Mouse (Mus musculus): ENCODE data around the gene Rad51c.

Gene Rad51c

GRCm38 (mm10) chr11:87367865-87368580 lies 36.7 kb downstream of the Rad51c start:
- DNase-seq (ENCODE audit: extremely low spot score, low spot score), result no peak

DNA sequence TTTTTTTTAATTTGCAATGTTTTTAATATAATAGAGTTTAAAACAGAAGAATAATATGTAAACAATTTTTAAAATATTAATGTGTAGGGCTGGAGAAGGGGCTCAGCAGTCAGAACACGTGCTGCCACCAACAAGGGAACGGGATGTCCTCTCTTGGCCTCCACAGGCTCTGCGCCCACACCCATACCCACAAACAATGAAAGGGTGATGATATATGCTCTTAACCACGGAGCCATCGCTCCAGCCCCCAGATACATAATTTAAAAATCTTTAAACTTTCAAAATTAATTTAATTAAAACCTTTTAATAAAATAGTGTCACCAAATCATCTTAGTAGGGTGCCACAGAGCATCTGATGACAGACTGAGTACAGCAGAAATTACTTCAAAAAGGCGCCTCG lies 37.7 kb downstream of the Rad51c start:
- no peak for DNase-seq (ENCODE audit: extremely low spot score, low spot score)

GRCm38 (mm10) chr11:87365120-87365519 lies 39.6 kb downstream of the Rad51c start:
- no peak for DNase-seq (ENCODE audit: extremely low spot score, low spot score)

DNA sequence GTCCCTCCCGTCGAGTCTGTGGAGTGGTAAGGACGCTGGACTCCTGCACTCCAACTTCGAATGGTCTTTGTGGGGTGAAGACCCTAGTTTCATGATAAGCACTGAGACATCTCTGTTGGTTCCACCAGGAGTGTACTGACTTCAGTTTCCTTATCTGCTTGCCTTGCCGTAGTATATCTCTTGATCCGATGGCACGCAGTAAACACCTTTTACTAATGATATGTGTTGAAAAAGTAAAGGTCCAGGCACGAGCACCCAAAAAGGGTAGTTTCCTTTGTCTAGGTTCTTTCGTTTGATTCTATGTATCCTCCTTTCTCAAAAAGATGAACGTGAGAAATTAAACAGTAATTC lies 45.5 kb downstream of the Rad51c start:
- DNase-seq (ENCODE audit: extremely low spot score, low spot score), result no peak

- peak; percentile 89 for DNase-seq (ENCODE audit: extremely low spot score, low spot score)
These were observed 46.2 kb downstream of the Rad51c start, which contains the start of gene Ppm1e for GRCm38 (mm10) chr11:87358331-87359261. Gene Ppm1e, minus strand, starts transcription at chr11:87359023.

GRCm38 (mm10) chr11:87357317-87358300 lies 47.1 kb downstream of the Rad51c start:
- DNase-seq (ENCODE audit: extremely low spot score, low spot score), result peak; percentile 58

- no peak for DNase-seq (ENCODE audit: extremely low spot score, low spot score)
These were observed 49.9 kb downstream of the Rad51c start for GRCm38 (mm10) chr11:87354861-87355260.

DNA sequence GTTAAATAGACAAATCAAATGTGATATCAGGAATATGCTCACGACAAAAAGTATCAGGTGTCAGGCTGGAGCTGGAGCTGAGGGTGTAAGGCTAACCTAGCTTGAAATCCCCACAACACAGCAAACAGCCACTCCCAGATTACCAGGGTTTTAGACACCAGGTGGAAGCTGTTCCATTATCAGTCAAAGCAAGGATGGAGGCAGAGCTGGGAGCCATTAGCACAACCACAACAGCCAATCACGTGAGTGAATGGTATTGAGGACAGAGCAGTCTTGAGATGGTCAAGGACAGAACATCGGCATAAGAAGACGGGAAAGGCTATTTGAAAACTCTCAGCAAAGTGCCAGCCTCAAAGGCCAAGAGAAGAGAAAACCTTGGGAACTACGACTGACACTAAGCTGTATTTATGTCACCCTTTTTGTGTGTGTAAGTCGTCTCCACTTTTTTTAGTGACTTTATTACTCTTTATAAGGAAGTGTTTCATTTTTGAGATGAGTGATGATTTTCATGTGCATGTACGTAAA lies 51.0 kb downstream of the Rad51c start:
- DNase-seq (ENCODE audit: extremely low spot score, low spot score), result no peak
